29 mouse cellular contexts compared by ENCODE assay signal in genomic region chr3:128043709-128044108, GRCm38 (mm10).
"Had no signal": no experiment of that assay in that cellular context is flagged by ENCODE, and none has a peak within 500 bp of the region (broad histone marks: within the 10 kb centered on the region; RNA-seq: fewer than 3 reads in every experiment).

No protein-coding gene starts in this region.

- DNase-seq: left cerebral cortex, postnatal 4 days; liver; liver, embryonic 13.5 days; liver, postnatal 0 days; lung, adult 18-20 months; lung, adult 2 months; lung, postnatal 10 days; lung, postnatal 14 days; lung, postnatal 36 days; midbrain, embryonic 14.5 days had no signal

- H3K27ac ChIP-seq: left cerebral cortex, adult 2 months; limb, embryonic 10.5 days; limb, embryonic 12.5 days; limb, embryonic 13.5 days; limb, embryonic 15.5 days; liver, embryonic 12.5 days; liver, embryonic 13.5 days; liver, embryonic 14.5 days; liver, embryonic 15.5 days; macrophage; midbrain, embryonic 10.5 days; midbrain, embryonic 12.5 days; midbrain, embryonic 13.5 days; midbrain, embryonic 15.5 days; neural tube, embryonic 12.5 days had no signal

- H3K4me3 ChIP-seq: left cerebral cortex, adult 2 months; limb, embryonic 10.5 days; limb, embryonic 12.5 days; limb, embryonic 13.5 days; limb, embryonic 15.5 days; liver, embryonic 12.5 days; liver, embryonic 13.5 days; liver, embryonic 15.5 days; megakaryocyte, embryonic 14.5 days; midbrain, embryonic 10.5 days; midbrain, embryonic 12.5 days; midbrain, embryonic 13.5 days; midbrain, embryonic 15.5 days; myocyte; neural tube, embryonic 12.5 days had no signal

- H3K4me1 ChIP-seq: limb, embryonic 15.5 days; liver, embryonic 12.5 days; liver, embryonic 13.5 days; liver, embryonic 15.5 days; megakaryocyte, embryonic 14.5 days; midbrain, embryonic 15.5 days; neural tube, embryonic 12.5 days had no signal

- H3K4me2 ChIP-seq: limb, embryonic 12.5 days; limb, embryonic 13.5 days; limb, embryonic 15.5 days; liver, embryonic 11.5 days; liver, embryonic 12.5 days; liver, embryonic 13.5 days; liver, embryonic 15.5 days; midbrain, embryonic 11.5 days; midbrain, embryonic 12.5 days; midbrain, embryonic 13.5 days; midbrain, embryonic 15.5 days; neural tube, embryonic 12.5 days had no signal

- H3K9ac ChIP-seq: limb, embryonic 12.5 days; limb, embryonic 13.5 days; limb, embryonic 15.5 days; liver, embryonic 12.5 days; liver, embryonic 13.5 days; liver, embryonic 14.5 days; liver, embryonic 15.5 days; liver, postnatal 0 days; midbrain, embryonic 12.5 days; midbrain, embryonic 13.5 days; midbrain, embryonic 15.5 days; neural tube, embryonic 12.5 days had no signal

- H3K27me3 ChIP-seq: limb, embryonic 12.5 days; limb, embryonic 13.5 days; limb, embryonic 15.5 days; liver, embryonic 12.5 days; liver, embryonic 13.5 days; liver, embryonic 15.5 days; megakaryocyte, embryonic 14.5 days; midbrain, embryonic 12.5 days; midbrain, embryonic 13.5 days; midbrain, embryonic 15.5 days; neural tube, embryonic 12.5 days had no signal

- H3K9me3 ChIP-seq: limb, embryonic 10.5 days; limb, embryonic 12.5 days; limb, embryonic 13.5 days; limb, embryonic 15.5 days; liver, embryonic 12.5 days; liver, embryonic 13.5 days; liver, embryonic 15.5 days; midbrain, embryonic 10.5 days; midbrain, embryonic 12.5 days; midbrain, embryonic 13.5 days; midbrain, embryonic 15.5 days; neural tube, embryonic 12.5 days had no signal

- ATAC-seq: liver, embryonic 12.5 days; liver, postnatal 0 days; midbrain, embryonic 13.5 days; midbrain, embryonic 15.5 days; midbrain, embryonic 16.5 days had no signal

- H3K36me3 ChIP-seq: limb, embryonic 10.5 days; limb, embryonic 12.5 days; limb, embryonic 13.5 days; limb, embryonic 15.5 days; liver, embryonic 12.5 days; liver, embryonic 13.5 days; liver, embryonic 15.5 days; midbrain, embryonic 10.5 days; midbrain, embryonic 12.5 days; midbrain, embryonic 13.5 days; midbrain, embryonic 15.5 days; neural tube, embryonic 12.5 days had no signal
